Mouse (Mus musculus) G1E-ER4 (cell line): Measurements from ENCODE around the gene Klk11. TPM values are rescaled to one million over a fixed set of nuclear protein-coding genes. Genes with fewer than 3 reads are reported as not detected.

Experiments used
- GATA1 ChIP-seq: IDR thresholded peaks from one replicate; pipeline ENCODE4 v1.8.0; 2012; ENCODE audit warnings: low read length, inconsistent platforms
- polyA plus RNA-seq: library from polyadenylated mRNA; stranded (reverse); fragments of >175 nt; gene quantifications from 2 replicates; pipeline ENCODE4 v1.2.3, GENCODE M21; 2012

Gene Klk11
- polyA plus RNA-seq = not detected in 2 replicates

- TF ChIP-seq GATA1 = no peak
Measured at GRCm38 (mm10) chr7:43774364-43774763, at the start of gene Klk11. Gene Klk11, plus strand, starts transcription at chr7:43774604.

- no peak for TF ChIP-seq GATA1
Measured at GRCm38 (mm10) chr7:43747788-43748187, 26.6 kb upstream of the Klk11 start.

GRCm38 (mm10) chr7:43752806-43753205 lies 21.6 kb upstream of the Klk11 start:
- no peak for TF ChIP-seq GATA1

GRCm38 (mm10) chr7:43766484-43766883 lies 7.9 kb upstream of the Klk11 start:
- TF ChIP-seq GATA1 = no peak

- TF ChIP-seq GATA1 = no peak
Measured at GRCm38 (mm10) chr7:43768597-43768996, 5.8 kb upstream of the Klk11 start, which contains the start of gene Klk12. Gene Klk12, plus strand, starts transcription at chr7:43768897.

GRCm38 (mm10) chr7:43769636-43770035 lies 4.8 kb upstream of the Klk11 start:
- no peak for TF ChIP-seq GATA1

- no peak for TF ChIP-seq GATA1
Measured at GRCm38 (mm10) chr7:43770701-43771100, 3.7 kb upstream of the Klk11 start.

- TF ChIP-seq GATA1 = no peak
Measured at GRCm38 (mm10) chr7:43771916-43772315, 2.5 kb upstream of the Klk11 start.

GRCm38 (mm10) chr7:43772901-43773300 lies 1.5 kb upstream of the Klk11 start:
- no peak for TF ChIP-seq GATA1

- no peak for TF ChIP-seq GATA1
Measured at GRCm38 (mm10) chr7:43774802-43775201, 398 bp downstream of the Klk11 start.

- no peak for TF ChIP-seq GATA1
Measured at GRCm38 (mm10) chr7:43775311-43776057, 1.1 kb downstream of the Klk11 start.

GRCm38 (mm10) chr7:43776506-43776905 lies 2.1 kb downstream of the Klk11 start:
- TF ChIP-seq GATA1 = no peak

- TF ChIP-seq GATA1 = no peak
Measured at GRCm38 (mm10) chr7:43777423-43777822, 3.0 kb downstream of the Klk11 start.

GRCm38 (mm10) chr7:43778176-43778970 lies 4.0 kb downstream of the Klk11 start:
- no peak for TF ChIP-seq GATA1

- no peak for TF ChIP-seq GATA1
Measured at GRCm38 (mm10) chr7:43780241-43780640, 5.8 kb downstream of the Klk11 start.

GRCm38 (mm10) chr7:43780746-43781145 lies 6.3 kb downstream of the Klk11 start, which contains the start of gene Klk10:
Gene Klk10, plus strand, starts transcription at chr7:43781035.
- no peak for TF ChIP-seq GATA1
